Mouse (Mus musculus) G1E-ER4 (cell line): Measurements from ENCODE around the gene Plxna1. TPM values are rescaled to one million over a fixed set of nuclear protein-coding genes. Genes with fewer than 3 reads are reported as not detected.

Source experiments
- GATA1 ChIP-seq: IDR thresholded peaks from one replicate; pipeline ENCODE4 v1.8.0; 2012; ENCODE audit warnings: low read length, inconsistent platforms
- polyA plus RNA-seq: library from polyadenylated mRNA; stranded (reverse); fragments of >175 nt; gene quantifications from 2 replicates; pipeline ENCODE4 v1.2.3, GENCODE M21; 2012

Gene Plxna1
- polyA plus RNA-seq, 1 experiment, result 14.0 TPM

GRCm38 (mm10) chr6:89281492-89282332 is 80.7 kb downstream of the Plxna1 start:
- no peak for TF ChIP-seq GATA1

- no peak for TF ChIP-seq GATA1
Observed at GRCm38 (mm10) chr6:89280555-89280954, 81.9 kb downstream of the Plxna1 start.

- TF ChIP-seq GATA1, result no peak
Observed at GRCm38 (mm10) chr6:89271731-89272475, 90.5 kb downstream of the Plxna1 start.

GRCm38 (mm10) chr6:89267181-89267580 is 95.2 kb downstream of the Plxna1 start:
- TF ChIP-seq GATA1, result no peak

Other genes with a start within 250 kb of the Plxna1 start
- gene Chchd6, start 233.0 kb upstream of the Plxna1 start, polyA plus RNA-seq, result 14.7 and 33.6 TPM in 2 replicates